Mouse (Mus musculus) liver, embryonic 13.5 days (tissue): ENCODE data around the gene Itga2b. TPM values are rescaled to one million over a fixed set of nuclear protein-coding genes. Genes with fewer than 3 reads are reported as not detected.
"Not testable (repeated sequence)": the region's sequence is repeated elsewhere in the genome, so short reads cannot be mapped to it uniquely, and the experiment has no call there.

Experiments used
- ATAC-seq: fragments of 200-750 bp; cut with Nextera tagmentation; 2 replicates; pipeline ENCODE4 v1.8.0; 2017; ENCODE audit warnings: low read depth, mild to moderate bottlenecking, moderate number of reproducible peaks, moderate library complexity
- DNase-seq: peaks from one replicate; pipeline ENCODE4 v3.0.0; 2022
- H3K27ac ChIP-seq: fragments of 300-500 bp; sonication (generic); 2 replicates; pipeline ENCODE4 v1.5.1; 2015; ENCODE audit warnings: moderate library complexity, mild to moderate bottlenecking, inconsistent platforms
- H3K27me3 ChIP-seq: fragments of 300-500 bp; sonication (generic); 2 replicates; pipeline ENCODE4 v1.6.1; 2015; ENCODE audit warnings: mild to moderate bottlenecking, inconsistent platforms
- H3K36me3 ChIP-seq: fragments of 300-500 bp; sonication (generic); 2 replicates; pipeline ENCODE4 v1.6.1; 2015; ENCODE audit warnings: mild to moderate bottlenecking, inconsistent platforms
- H3K4me1 ChIP-seq: fragments of 300-500 bp; sonication (generic); replicated peaks from 2 replicates; pipeline ENCODE4 v1.6.1; 2015; ENCODE audit warnings: inconsistent platforms
- H3K4me2 ChIP-seq: fragments of 300-500 bp; sonication (generic); 2 replicates; pipeline ENCODE4 v1.6.1; 2015; ENCODE audit warnings: inconsistent platforms, mild to moderate bottlenecking, moderate library complexity
- H3K4me3 ChIP-seq: fragments of 300-500 bp; sonication (generic); replicated peaks from 2 replicates; pipeline ENCODE4 v1.5.1; 2015; ENCODE audit warnings: mild to moderate bottlenecking, inconsistent platforms
- H3K9ac ChIP-seq: fragments of 300-500 bp; sonication (generic); 2 replicates; pipeline ENCODE4 v1.6.1; 2015; ENCODE audit warnings: mild to moderate bottlenecking, inconsistent platforms
- H3K9me3 ChIP-seq: fragments of 300-500 bp; sonication (generic); replicated peaks from 2 replicates; pipeline ENCODE4 v1.6.1; 2016; ENCODE audit warnings: inconsistent platforms
- WGBS: fragments of 180-500 bp; shearing (Covaris S2); methylation state at CpG from one replicate; pipeline ENCODE4 v1.1.7; 2015; ENCODE audit not compliant: insufficient replicate concordance; 5-methylcytosine and 5-hydroxymethylcytosine counted together
- polyA plus RNA-seq: library from polyadenylated mRNA; unstranded; fragments of >200 nt; fragmentation: Nextera tagmentation; extraction: Ambion mirVana; gene quantifications from 2 replicates; pipeline ENCODE4 v1.2.1, GENCODE M21; 2015

Gene Itga2b
- polyA plus RNA-seq, 1 experiment from 2014 or later: 45.1 TPM

GRCm38 (mm10) chr11:102428981-102429540 lies 40.9 kb downstream of the Itga2b start:
- H3K4me3 ChIP-seq: peak overlapping the region; percentile 67
- no peak for DNase-seq
- H3K4me1 ChIP-seq: peaks cover 38% of the 10 kb centered on the region
- no peaks in the 10 kb centered on the region for H3K36me3 ChIP-seq
- WGBS: 28% methylated on average over 8 of the region's 8 CpGs
- H3K4me2 ChIP-seq: peak overlapping the region; percentile 94
- H3K9me3 ChIP-seq: no peaks in the 10 kb centered on the region
- H3K9ac ChIP-seq: peak overlapping the region; percentile 80
- 0 out of 2 replicates have a peak overlapping the region, but pooled peaks have one; percentile 11 for H3K27ac ChIP-seq
- H3K27me3 ChIP-seq: peaks cover 17% of the 10 kb centered on the region; the same call in 1 of the 2 replicates
- ATAC-seq: no peak

- no peak overlapping the region for H3K27ac ChIP-seq
- H3K9ac ChIP-seq: no peak overlapping the region
- no peaks in the 10 kb centered on the region for H3K9me3 ChIP-seq
- H3K4me1 ChIP-seq: peaks cover 17% of the 10 kb centered on the region
- ATAC-seq: no peak
- WGBS: 56% methylated on average over 8 of the region's 8 CpGs
- peaks cover 23% of the 10 kb centered on the region for H3K27me3 ChIP-seq
- H3K36me3 ChIP-seq: no peaks in the 10 kb centered on the region
- H3K4me3 ChIP-seq: no peak overlapping the region
- no peak overlapping the region for H3K4me2 ChIP-seq
- DNase-seq: no peak
Observed at GRCm38 (mm10) chr11:102425555-102426316, 44.2 kb downstream of the Itga2b start.

- Histone ChIP-seq H3K27me3 (peaks cover 23% of the 10 kb centered on the region), H3K27ac (no peak overlapping the region), H3K4me3 (no peak overlapping the region), H3K9me3 (no peaks in the 10 kb centered on the region), H3K9ac (no peak overlapping the region), H3K36me3 (no peaks in the 10 kb centered on the region), H3K4me1 (peaks cover 8% of the 10 kb centered on the region), H3K4me2 (no peak overlapping the region)
- no peak for ATAC-seq
- DNase-seq: no peak
- 66% methylated on average over 6 of the region's 6 CpGs for WGBS
Observed at GRCm38 (mm10) chr11:102424666-102425065, 45.3 kb downstream of the Itga2b start.

- no peak overlapping the region for H3K27ac ChIP-seq
- WGBS: 52% methylated on average over 8 of the region's 8 CpGs
- H3K9ac ChIP-seq: no peak overlapping the region
- peaks cover 21% of the 10 kb centered on the region for H3K27me3 ChIP-seq
- no peaks in the 10 kb centered on the region for H3K9me3 ChIP-seq
- ATAC-seq (no peak), DNase-seq (no peak)
- no peak overlapping the region for H3K4me2 ChIP-seq
- no peaks in the 10 kb centered on the region for H3K36me3 ChIP-seq
- no peak overlapping the region for H3K4me3 ChIP-seq
- H3K4me1 ChIP-seq: no peaks in the 10 kb centered on the region
Observed at GRCm38 (mm10) chr11:102421559-102421958, 48.4 kb downstream of the Itga2b start.

GRCm38 (mm10) chr11:102418887-102419286 lies 51.0 kb downstream of the Itga2b start:
- H3K4me3 ChIP-seq: no peak overlapping the region
- no peaks in the 10 kb centered on the region for H3K4me1 ChIP-seq
- ATAC-seq: no peak
- no peak overlapping the region for H3K9ac ChIP-seq
- H3K36me3 ChIP-seq: no peaks in the 10 kb centered on the region
- H3K9me3 ChIP-seq: no peaks in the 10 kb centered on the region
- DNase-seq: no peak
- no peak overlapping the region for H3K27ac ChIP-seq
- no peak overlapping the region for H3K4me2 ChIP-seq
- H3K27me3 ChIP-seq: peaks cover 25% of the 10 kb centered on the region

GRCm38 (mm10) chr11:102417160-102417559 lies 52.8 kb downstream of the Itga2b start:
- no peaks in the 10 kb centered on the region for H3K36me3 ChIP-seq
- no peak overlapping the region for H3K4me3 ChIP-seq
- ATAC-seq: no peak
- H3K9ac ChIP-seq: no peak overlapping the region
- no peak overlapping the region for H3K4me2 ChIP-seq
- WGBS: 68% methylated on average over 1 of the region's 1 CpGs
- no peak overlapping the region for H3K27ac ChIP-seq
- H3K4me1 ChIP-seq: no peaks in the 10 kb centered on the region; the same call in 1 of the 2 replicates
- DNase-seq: no peak
- peaks cover 24% of the 10 kb centered on the region for H3K27me3 ChIP-seq
- no peaks in the 10 kb centered on the region for H3K9me3 ChIP-seq

GRCm38 (mm10) chr11:102415034-102415802 lies 54.7 kb downstream of the Itga2b start:
- no peaks in the 10 kb centered on the region for H3K36me3 ChIP-seq
- H3K4me2 ChIP-seq: no peak overlapping the region
- 63% methylated on average over 10 of the region's 10 CpGs for WGBS
- H3K9ac ChIP-seq: no peak overlapping the region
- peaks cover 15% of the 10 kb centered on the region for H3K4me1 ChIP-seq
- ATAC-seq (no peak), DNase-seq (no peak)
- H3K27ac ChIP-seq: no peak overlapping the region
- peaks cover 21% of the 10 kb centered on the region for H3K27me3 ChIP-seq
- no peak overlapping the region for H3K4me3 ChIP-seq
- no peaks in the 10 kb centered on the region for H3K9me3 ChIP-seq

GRCm38 (mm10) chr11:102413059-102413458 lies 56.9 kb downstream of the Itga2b start:
- Histone ChIP-seq H3K27ac (no peak overlapping the region), H3K4me2 (no peak overlapping the region), H3K9me3 (no peaks in the 10 kb centered on the region), H3K4me1 (peaks cover 30% of the 10 kb centered on the region), H3K9ac (no peak overlapping the region), H3K27me3 (peaks cover 18% of the 10 kb centered on the region), H3K4me3 (no peak overlapping the region), H3K36me3 (no peaks in the 10 kb centered on the region)
- no peak for ATAC-seq
- 68% methylated on average over 8 of the region's 8 CpGs for WGBS
- no peak for DNase-seq

- Histone ChIP-seq H3K9ac (peak overlapping the region; percentile 47), H3K27me3 (peaks cover 13% of the 10 kb centered on the region), H3K4me2 (peak overlapping the region; percentile 16), H3K36me3 (no peaks in the 10 kb centered on the region), H3K27ac (peak overlapping the region; percentile 59), H3K9me3 (no peaks in the 10 kb centered on the region), H3K4me1 (peaks cover 32% of the 10 kb centered on the region), H3K4me3 (no peak overlapping the region)
- WGBS: 6% methylated on average over 11 of the region's 11 CpGs
- DNase-seq (peak; percentile 83), ATAC-seq (no peak)
Observed at GRCm38 (mm10) chr11:102411704-102412103, 58.2 kb downstream of the Itga2b start.

- WGBS: 76% methylated on average over 3 of the region's 3 CpGs
- no peaks in the 10 kb centered on the region for H3K9me3 ChIP-seq
- ATAC-seq: no peak
- no peak for DNase-seq
- peak overlapping the region; percentile 47 for H3K9ac ChIP-seq
- peak overlapping the region; percentile 16; the same call in 1 of the 2 replicates for H3K4me2 ChIP-seq
- peak overlapping the region; percentile 59 for H3K27ac ChIP-seq
- H3K36me3 ChIP-seq: peaks cover 3% of the 10 kb centered on the region
- peaks cover 39% of the 10 kb centered on the region for H3K4me1 ChIP-seq
- H3K27me3 ChIP-seq: peaks cover 13% of the 10 kb centered on the region
- H3K4me3 ChIP-seq: no peak overlapping the region
Observed at GRCm38 (mm10) chr11:102411061-102411460, 58.9 kb downstream of the Itga2b start.

- Histone ChIP-seq H3K4me2 (peak overlapping the region; percentile 86; the same call in 1 of the 2 replicates), H3K27ac (peak overlapping the region; percentile 97; the same call in 1 of the 2 replicates), H3K27me3 (peaks cover 13% of the 10 kb centered on the region), H3K4me1 (peaks cover 46% of the 10 kb centered on the region)
- not testable (repeated sequence) for ATAC-seq, DNase-seq, H3K9ac ChIP-seq, H3K4me3 ChIP-seq, H3K36me3 ChIP-seq, H3K9me3 ChIP-seq
- WGBS: 87% methylated on average over 3 of the region's 3 CpGs
Observed at GRCm38 (mm10) chr11:102410345-102410744, 59.6 kb downstream of the Itga2b start.
